Mouse (Mus musculus) brain, embryonic 14.5 days (tissue): ENCODE data around the gene Fry. TPM values are rescaled to one million over a fixed set of nuclear protein-coding genes. Genes with fewer than 3 reads are reported as not detected.

Experiments used
- DNase-seq: peaks from one replicate; pipeline ENCODE4 v3.0.0-alpha.2; 2011; ENCODE audit warnings: low read depth
- CTCF ChIP-seq: fragments of 200-500 bp; IDR thresholded peaks from 2 replicates; pipeline ENCODE4 v1.5.1; 2012; ENCODE audit warnings: inconsistent platforms, mild to moderate bottlenecking, moderate library complexity, borderline replicate concordance; ENCODE audit not compliant: insufficient read depth, insufficient read length; ENCODE audit errors: extremely low read depth
- POLR2A ChIP-seq: fragments of 200-500 bp; IDR thresholded peaks from 2 replicates; pipeline ENCODE4 v1.6.1; 2012; ENCODE audit warnings: mild to moderate bottlenecking, inconsistent platforms, borderline replicate concordance; ENCODE audit not compliant: poor library complexity, insufficient read depth, insufficient read length, severe bottlenecking; ENCODE audit errors: extremely low read depth
- polyA plus RNA-seq: library from polyadenylated mRNA; depleted of rRNA; stranded (reverse); fragments of >200 nt; gene quantifications from 2 replicates; pipeline ENCODE4 v1.2.3, GENCODE M21; 2012

The Fry gene
- polyA plus RNA-seq, 1 experiment, result 61.6 TPM

- no peak for TF ChIP-seq POLR2A
- no peak for TF ChIP-seq CTCF
- no peak for DNase-seq
Measured at GRCm38 (mm10) chr5:150325411-150325810, 207.0 kb downstream of the Fry start.

GRCm38 (mm10) chr5:150328686-150329085, 210.2 kb downstream of the Fry start:
- TF ChIP-seq CTCF (no peak), POLR2A (no peak)
- DNase-seq, result no peak

- DNase-seq, result no peak
- TF ChIP-seq CTCF, result no peak
Measured at GRCm38 (mm10) chr5:150331821-150332220, 213.4 kb downstream of the Fry start.

GRCm38 (mm10) chr5:150332810-150333209, 214.4 kb downstream of the Fry start:
- no peak for TF ChIP-seq POLR2A
- TF ChIP-seq CTCF, result no peak
- no peak for DNase-seq

DNA sequence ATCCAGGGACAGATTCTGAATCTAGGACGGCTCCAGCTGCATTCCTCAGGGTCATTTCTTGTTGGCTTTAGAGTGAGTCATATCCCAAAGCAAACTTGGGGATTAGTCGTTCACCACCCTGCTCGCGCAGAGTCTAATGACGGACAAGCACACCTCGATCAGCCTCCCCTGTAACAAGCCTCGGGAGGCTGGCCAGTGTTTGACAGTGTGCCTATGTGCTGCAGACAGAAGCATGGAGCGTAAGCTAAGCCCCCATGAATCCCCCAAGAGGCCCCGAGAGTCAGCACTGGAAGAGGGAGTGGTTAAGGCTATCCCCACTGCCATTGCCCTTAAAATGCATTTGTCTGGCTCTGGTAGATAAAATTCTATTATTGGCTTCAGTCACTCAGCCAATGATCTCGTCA, 214.9 kb downstream of the Fry start:
- DNase-seq, result no peak
- TF ChIP-seq POLR2A, result no peak
- TF ChIP-seq CTCF, result no peak

DNA sequence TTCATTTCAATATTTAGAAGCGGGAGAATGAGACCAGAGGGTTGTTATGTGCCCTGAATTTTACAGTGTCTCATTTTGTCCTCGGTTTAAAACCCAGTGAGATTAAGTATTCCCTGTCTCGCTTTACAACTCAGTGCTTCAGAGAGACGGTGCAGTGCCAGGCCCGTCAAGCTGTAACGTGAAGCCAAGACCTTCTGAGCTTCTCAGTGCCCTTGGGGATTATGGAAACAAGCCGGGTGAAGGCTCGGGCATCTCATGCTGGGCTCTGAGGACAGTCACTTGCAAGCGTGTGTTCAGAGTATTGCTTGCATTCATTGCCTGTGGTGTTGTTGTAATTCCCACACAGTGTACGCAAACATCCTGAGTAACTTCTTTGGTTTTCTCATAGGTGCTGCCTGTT, 218.0 kb downstream of the Fry start:
- no peak for DNase-seq
- TF ChIP-seq CTCF, result no peak
- TF ChIP-seq POLR2A, result no peak

DNA sequence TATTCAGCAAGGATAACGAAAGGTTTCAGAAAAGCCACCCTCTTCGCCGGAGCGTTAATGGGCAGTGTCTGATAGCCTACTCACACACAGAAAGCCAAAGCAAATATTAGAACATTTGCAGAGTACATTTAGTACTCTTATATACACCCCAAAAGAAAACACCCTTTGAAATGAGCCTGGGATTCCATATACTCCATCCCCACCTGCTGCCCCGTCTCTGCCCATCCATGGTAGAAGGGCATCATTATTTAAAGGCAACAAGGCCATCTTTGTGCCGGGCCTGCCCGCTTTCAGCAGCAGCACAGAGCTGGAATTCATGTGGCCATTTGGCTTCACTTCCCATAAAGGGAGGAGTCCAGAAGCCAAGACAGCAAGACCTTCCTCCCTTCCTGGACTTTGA, 219.3 kb downstream of the Fry start:
- DNase-seq, result no peak
- no peak for TF ChIP-seq CTCF
- TF ChIP-seq POLR2A, result no peak

DNA sequence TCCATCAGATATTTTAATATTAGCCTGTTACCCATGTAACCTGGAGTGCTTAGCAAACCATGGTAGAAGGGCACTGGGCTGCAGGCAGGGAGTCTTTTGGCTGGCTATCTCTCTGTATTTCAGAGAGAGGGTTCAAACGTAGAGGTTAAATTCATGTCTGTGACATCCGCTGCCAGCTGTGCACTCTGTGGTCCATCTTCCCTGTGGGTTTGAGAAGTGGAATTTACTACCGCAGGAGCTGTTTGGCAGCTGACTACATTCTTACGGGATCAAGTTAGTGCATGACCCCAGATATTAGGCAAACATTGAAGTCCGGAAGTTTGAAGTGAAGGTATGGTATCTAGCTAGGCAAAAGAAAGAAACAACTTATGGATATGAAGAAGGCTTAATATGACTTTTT, 222.5 kb downstream of the Fry start:
- no peak for TF ChIP-seq CTCF
- no peak for TF ChIP-seq POLR2A
- DNase-seq, result no peak

GRCm38 (mm10) chr5:150342139-150342538, 223.7 kb downstream of the Fry start:
- DNase-seq, result no peak
- TF ChIP-seq POLR2A, result no peak
- no peak for TF ChIP-seq CTCF

DNA sequence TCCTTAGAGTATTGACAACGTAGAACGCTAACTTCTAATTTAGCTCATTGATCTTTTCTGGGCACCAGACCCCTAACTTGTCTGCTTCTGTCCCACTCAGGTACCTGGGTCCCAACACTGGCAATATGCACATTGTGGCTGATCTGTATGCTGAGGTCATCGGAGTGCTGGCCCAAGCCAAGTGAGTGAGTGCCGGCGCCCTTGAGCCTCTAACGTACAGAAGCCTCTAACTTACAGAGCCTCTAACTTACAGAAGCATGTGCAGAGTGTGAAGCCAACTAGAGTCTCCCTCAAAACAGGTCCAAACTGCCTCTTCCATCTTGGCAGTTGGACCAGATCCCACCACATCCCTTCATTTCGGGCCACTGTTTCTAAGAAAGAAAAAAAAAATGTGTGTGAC, 227.5 kb downstream of the Fry start:
- no peak for DNase-seq
- no peak for TF ChIP-seq POLR2A
- no peak for TF ChIP-seq CTCF

DNA sequence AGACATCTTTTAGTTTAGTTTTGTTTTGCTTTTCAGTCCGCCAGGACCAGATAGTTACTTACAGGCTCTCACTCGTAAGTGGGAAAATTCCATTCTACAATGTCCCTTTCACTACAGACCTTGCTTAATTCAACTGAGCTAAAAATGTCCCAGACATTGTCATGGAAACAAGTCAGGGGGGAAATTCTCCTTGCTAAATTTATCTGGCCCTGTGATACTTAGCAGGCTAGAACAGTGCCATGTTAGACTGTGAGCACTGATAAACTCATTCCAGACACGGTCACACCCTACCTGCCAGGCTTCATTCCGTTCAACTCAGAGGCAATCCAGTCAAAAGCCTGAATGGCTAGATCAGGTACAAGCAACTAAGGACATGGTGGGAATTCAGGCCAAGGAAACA, 227.9 kb downstream of the Fry start:
- no peak for DNase-seq
- TF ChIP-seq POLR2A (no peak), CTCF (no peak)

GRCm38 (mm10) chr5:150347845-150348244, 229.4 kb downstream of the Fry start:
- no peak for DNase-seq
- TF ChIP-seq CTCF, result peak; percentile 23; the same call in 1 of the 2 replicates
- TF ChIP-seq POLR2A, result no peak

DNA sequence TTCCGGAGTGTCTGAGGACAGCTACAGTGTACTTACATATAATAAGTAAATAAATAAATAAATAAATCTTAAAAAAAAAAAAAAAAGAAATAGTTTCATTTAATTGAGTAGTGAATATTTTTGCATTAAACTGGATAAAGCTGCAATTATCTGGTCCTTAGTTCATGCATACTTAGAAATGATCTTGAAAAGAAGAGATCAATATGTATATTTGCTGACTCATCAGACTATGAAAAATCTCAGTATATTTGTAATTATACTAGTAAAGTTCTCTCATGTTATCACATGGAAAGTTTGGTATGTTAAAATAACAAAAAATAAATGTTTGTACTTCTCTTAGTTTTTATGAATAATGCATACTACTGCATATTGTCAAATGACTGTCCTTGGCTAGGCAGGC, 229.9 kb downstream of the Fry start:
- TF ChIP-seq CTCF (no peak), POLR2A (no peak)
- DNase-seq, result no peak
